Mouse (Mus musculus) midbrain, embryonic 14.5 days (tissue): ENCODE results near the gene Arhgap42. TPM values are rescaled to one million over a fixed set of nuclear protein-coding genes. Genes with fewer than 3 reads are reported as not detected.

ENCODE experiments used
- ATAC-seq: fragments of 200-750 bp; cut with Nextera tagmentation; 2 replicates; pipeline ENCODE4 v1.8.0; 2017; ENCODE audit warnings: moderate number of reproducible peaks, moderate library complexity; ENCODE audit not compliant: low FRiP score, low TSS enrichment
- DNase-seq: peaks from one replicate; pipeline ENCODE4 v3.0.0-alpha.2; 2015
- H3K27ac ChIP-seq: fragments of 300-500 bp; sonication (generic); replicated peaks from 2 replicates; pipeline ENCODE4 v1.5.1; 2014; ENCODE audit warnings: mild to moderate bottlenecking, low read depth, low read length, moderate library complexity
- H3K27me3 ChIP-seq: fragments of 300-500 bp; sonication (generic); 2 replicates; pipeline ENCODE4 v1.6.1; 2014; ENCODE audit warnings: low read length, control low read depth, mixed read lengths; ENCODE audit not compliant: control insufficient read depth, insufficient read depth
- H3K36me3 ChIP-seq: fragments of 300-500 bp; sonication (generic); 2 replicates; pipeline ENCODE4 v1.6.1; 2014; ENCODE audit warnings: low read length, control low read depth; ENCODE audit not compliant: control insufficient read depth, insufficient read depth
- H3K4me1 ChIP-seq: fragments of 300-500 bp; sonication (generic); 2 replicates; pipeline ENCODE4 v1.6.1; 2014; ENCODE audit warnings: mild to moderate bottlenecking, antibody characterized with exemption, low read length, control low read depth; ENCODE audit not compliant: control insufficient read depth, insufficient read depth
- H3K4me2 ChIP-seq: fragments of 300-500 bp; sonication (generic); 2 replicates; pipeline ENCODE4 v1.6.1; 2014; ENCODE audit warnings: mild to moderate bottlenecking, low read length, moderate library complexity
- H3K4me3 ChIP-seq: fragments of 300-500 bp; sonication (generic); replicated peaks from 2 replicates; pipeline ENCODE4 v1.5.1; 2014; ENCODE audit warnings: low read depth, low read length
- H3K9ac ChIP-seq: fragments of 300-500 bp; sonication (generic); replicated peaks from 2 replicates; pipeline ENCODE4 v1.6.1; 2014; ENCODE audit warnings: mild to moderate bottlenecking, low read length, moderate library complexity
- H3K9me3 ChIP-seq: fragments of 300-500 bp; sonication (generic); 2 replicates; pipeline ENCODE4 v1.6.1; 2016; ENCODE audit warnings: low read length, control low read depth, mixed read lengths; ENCODE audit not compliant: control insufficient read depth
- WGBS: fragments of 180-500 bp; shearing (Covaris S2); extraction: QIAGEN DNeasy Blood & Tissue Kit; methylation state at CpG from one replicate; pipeline ENCODE4 v1.1.7; 2014; 5-methylcytosine and 5-hydroxymethylcytosine counted together
- polyA plus RNA-seq: library from polyadenylated mRNA; unstranded; fragments of >200 nt; fragmentation: Nextera tagmentation; extraction: Ambion mirVana; gene quantifications from 2 replicates; pipeline ENCODE4 v1.2.1, GENCODE M21; 2014

Gene Arhgap42
- polyA plus RNA-seq, 1 experiment from 2014 or later, result 16.8 TPM

DNA sequence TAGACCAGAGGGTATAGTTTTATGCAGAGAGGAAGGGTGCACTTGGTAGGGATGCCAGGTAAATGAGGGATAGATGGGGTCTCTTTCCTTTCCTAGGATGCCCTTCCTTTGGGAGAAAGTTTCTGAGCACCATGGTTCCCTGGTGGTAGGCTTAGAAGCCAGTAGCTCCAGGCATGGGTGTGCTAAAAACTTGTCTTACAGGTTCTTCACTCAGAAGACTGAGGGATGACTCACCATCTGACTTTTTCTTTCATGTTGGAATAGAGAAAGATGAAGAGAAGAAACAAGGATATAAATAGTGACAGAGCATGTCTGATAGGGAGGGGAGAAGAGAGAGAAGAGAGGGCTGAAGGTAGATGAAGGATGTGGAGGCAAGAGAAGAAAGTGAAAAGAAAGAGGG is 7.1 kb upstream of the Arhgap42 start:
- no peak for ATAC-seq
- DNase-seq, result no peak
- Histone ChIP-seq H3K4me2 (no peak overlapping the region), H3K4me3 (no peak overlapping the region), H3K36me3 (no peaks in the 10 kb centered on the region), H3K4me1 (no peaks in the 10 kb centered on the region), H3K9me3 (no peaks in the 10 kb centered on the region), H3K27ac (no peak overlapping the region), H3K27me3 (no peaks in the 10 kb centered on the region), H3K9ac (no peak overlapping the region)

GRCm38 (mm10) chr9:9243834-9244233 is 4.9 kb upstream of the Arhgap42 start:
- no peak for ATAC-seq
- Histone ChIP-seq H3K9me3 (no peaks in the 10 kb centered on the region), H3K4me3 (no peak overlapping the region), H3K4me1 (no peaks in the 10 kb centered on the region), H3K4me2 (no peak overlapping the region), H3K9ac (no peak overlapping the region), H3K36me3 (no peaks in the 10 kb centered on the region), H3K27ac (no peak overlapping the region), H3K27me3 (no peaks in the 10 kb centered on the region)
- 65% methylated on average over 4 of the region's 4 CpGs for WGBS
- no peak for DNase-seq

DNA sequence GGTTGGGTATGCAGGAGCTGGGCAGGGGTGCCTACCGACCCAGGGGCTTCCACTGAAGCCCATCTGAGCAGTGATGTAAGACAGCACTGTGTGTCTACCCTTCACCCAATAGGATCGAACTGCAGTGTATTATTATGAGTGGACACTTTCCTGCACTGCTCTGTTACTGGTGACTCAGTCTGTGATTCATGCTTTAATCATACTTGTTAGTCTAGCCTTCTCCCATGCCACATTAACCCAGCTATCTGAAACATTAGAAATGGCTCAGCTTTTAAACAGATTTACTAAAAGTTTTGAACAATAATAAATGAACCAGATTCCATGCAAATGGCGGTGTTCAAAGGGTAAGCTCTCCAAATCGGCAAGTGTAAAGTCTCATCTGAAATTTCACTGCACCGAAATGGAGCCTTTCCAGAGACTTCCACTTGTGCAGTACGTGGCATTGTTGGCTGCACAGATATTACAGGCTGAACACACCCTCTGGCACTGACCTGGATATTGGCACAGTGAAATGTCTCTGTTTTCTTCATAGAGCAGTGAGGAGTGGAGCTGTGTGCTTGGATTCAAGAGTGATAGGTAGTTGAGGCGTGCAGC is 2.4 kb upstream of the Arhgap42 start:
- Histone ChIP-seq H3K4me2 (no peak overlapping the region), H3K4me3 (no peak overlapping the region), H3K4me1 (no peaks in the 10 kb centered on the region; the same call in 1 of the 2 replicates), H3K36me3 (no peaks in the 10 kb centered on the region), H3K9me3 (no peaks in the 10 kb centered on the region), H3K27ac (no peak overlapping the region), H3K27me3 (no peaks in the 10 kb centered on the region), H3K9ac (no peak overlapping the region)
- ATAC-seq (no peak), DNase-seq (no peak)
- WGBS, result 92% methylated on average over 7 of the region's 7 CpGs

- Histone ChIP-seq H3K9ac (no peak overlapping the region), H3K4me2 (peak overlapping the region; percentile 78), H3K4me3 (0 out of 2 replicates have a peak overlapping the region, but pooled peaks have one; percentile 0), H3K27ac (no peak overlapping the region), H3K4me1 (peaks cover 2% of the 10 kb centered on the region; the same call in 1 of the 2 replicates), H3K36me3 (no peaks in the 10 kb centered on the region), H3K9me3 (no peaks in the 10 kb centered on the region), H3K27me3 (no peaks in the 10 kb centered on the region)
- DNase-seq, result no peak
- 51% methylated on average over 5 of the region's 5 CpGs for WGBS
- no peak for ATAC-seq
These were observed 1.4 kb downstream of the Arhgap42 start for GRCm38 (mm10) chr9:9237511-9237910.

GRCm38 (mm10) chr9:9229662-9230061 is 9.2 kb downstream of the Arhgap42 start:
- no peaks in the 10 kb centered on the region for H3K9me3 ChIP-seq
- 22% methylated on average over 3 of the region's 3 CpGs for WGBS
- no peak overlapping the region for H3K4me3 ChIP-seq
- H3K9ac ChIP-seq, result no peak overlapping the region
- H3K36me3 ChIP-seq, result no peaks in the 10 kb centered on the region
- DNase-seq (no peak), ATAC-seq (no peak)
- H3K27me3 ChIP-seq, result no peaks in the 10 kb centered on the region
- no peak overlapping the region for H3K4me2 ChIP-seq
- H3K27ac ChIP-seq, result no peak overlapping the region
- H3K4me1 ChIP-seq, result no peaks in the 10 kb centered on the region

DNA sequence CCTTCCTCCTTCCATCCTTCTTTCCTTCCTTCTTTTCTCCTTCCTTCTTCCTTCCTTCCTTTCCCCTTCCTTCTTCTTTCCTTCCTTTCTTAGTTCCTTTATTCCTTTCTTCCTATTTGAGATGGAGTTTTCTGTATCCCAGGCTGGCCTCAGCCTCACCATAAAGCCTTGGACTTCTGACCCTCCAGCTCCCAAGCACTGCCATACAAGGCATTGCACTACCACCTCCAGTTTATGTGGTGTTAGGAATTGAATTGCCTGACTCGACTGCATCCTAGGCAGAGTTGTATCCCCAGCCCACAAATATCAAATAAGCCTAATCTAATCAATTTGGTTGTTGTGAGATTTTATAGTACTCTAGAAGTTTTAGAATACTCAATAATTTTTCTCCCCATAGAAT is 14.1 kb downstream of the Arhgap42 start:
- ATAC-seq (no peak), DNase-seq (no peak)
- Histone ChIP-seq H3K9ac (no peak overlapping the region), H3K9me3 (no peaks in the 10 kb centered on the region), H3K36me3 (no peaks in the 10 kb centered on the region), H3K4me3 (no peak overlapping the region), H3K4me2 (no peak overlapping the region), H3K4me1 (no peaks in the 10 kb centered on the region), H3K27me3 (no peaks in the 10 kb centered on the region), H3K27ac (no peak overlapping the region)
- 83% methylated on average over 1 of the region's 1 CpGs for WGBS

GRCm38 (mm10) chr9:9223384-9223783 is 15.5 kb downstream of the Arhgap42 start:
- no peaks in the 10 kb centered on the region for H3K9me3 ChIP-seq
- no peak overlapping the region for H3K4me3 ChIP-seq
- no peak overlapping the region for H3K9ac ChIP-seq
- H3K36me3 ChIP-seq, result no peaks in the 10 kb centered on the region
- WGBS, result 59% methylated on average over 3 of the region's 3 CpGs
- H3K27ac ChIP-seq, result no peak overlapping the region
- H3K4me1 ChIP-seq, result no peaks in the 10 kb centered on the region
- no peaks in the 10 kb centered on the region for H3K27me3 ChIP-seq
- no peak for ATAC-seq
- H3K4me2 ChIP-seq, result no peak overlapping the region
- DNase-seq, result no peak

DNA sequence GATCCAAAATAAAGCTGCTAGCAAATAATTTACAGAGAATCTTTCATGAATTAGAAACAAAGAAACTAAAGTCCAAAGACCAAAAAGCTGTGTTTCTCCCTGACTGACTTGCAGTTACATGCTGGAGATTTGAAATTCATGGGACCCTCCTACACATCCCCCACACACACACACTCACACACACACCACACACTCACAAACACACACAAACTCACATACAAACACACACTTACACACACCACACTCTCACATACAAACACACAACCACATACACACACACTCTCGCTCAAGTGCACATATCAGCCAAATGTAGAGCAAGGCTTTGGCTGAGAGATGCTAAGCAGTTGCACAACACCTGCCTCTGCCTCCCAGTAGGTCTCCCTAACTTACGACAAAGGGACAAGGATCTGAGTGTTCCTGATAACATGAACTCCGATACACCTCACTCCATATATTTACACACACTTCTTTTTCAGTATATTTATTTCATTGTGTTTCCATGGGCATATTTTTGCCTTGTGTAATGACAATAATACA is 16.9 kb downstream of the Arhgap42 start:
- Histone ChIP-seq H3K4me1 (no peaks in the 10 kb centered on the region), H3K36me3 (no peaks in the 10 kb centered on the region), H3K4me3 (no peak overlapping the region), H3K27ac (no peak overlapping the region), H3K4me2 (no peak overlapping the region), H3K27me3 (no peaks in the 10 kb centered on the region), H3K9ac (no peak overlapping the region), H3K9me3 (no peaks in the 10 kb centered on the region)
- DNase-seq (no peak), ATAC-seq (no peak)
- 90% methylated on average over 3 of the region's 3 CpGs for WGBS

DNA sequence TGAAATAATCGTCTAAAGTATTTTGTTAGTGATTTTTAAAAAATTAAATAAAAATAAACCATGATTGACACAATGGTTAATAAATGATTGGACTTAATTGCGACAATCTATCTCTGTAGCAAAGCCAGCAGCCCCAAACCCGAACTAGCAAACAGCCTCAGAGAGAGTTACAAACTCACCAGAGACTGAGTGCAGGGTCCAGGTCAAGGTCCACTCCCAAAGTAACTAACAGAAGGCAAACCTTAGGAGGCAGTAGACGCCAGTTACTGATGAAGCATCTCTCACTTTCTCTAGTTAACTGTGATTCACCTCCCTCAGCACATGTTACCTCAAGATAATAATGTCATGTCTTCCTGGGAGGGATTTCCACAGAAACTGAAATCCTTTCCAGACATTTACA is 17.7 kb downstream of the Arhgap42 start:
- 89% methylated on average over 4 of the region's 4 CpGs for WGBS
- Histone ChIP-seq H3K27ac (no peak overlapping the region), H3K4me3 (no peak overlapping the region), H3K36me3 (no peaks in the 10 kb centered on the region), H3K27me3 (no peaks in the 10 kb centered on the region), H3K9ac (no peak overlapping the region), H3K9me3 (no peaks in the 10 kb centered on the region), H3K4me1 (no peaks in the 10 kb centered on the region), H3K4me2 (no peak overlapping the region)
- no peak for ATAC-seq
- DNase-seq, result no peak
